ENCODE assay signal across 31 mouse cellular contexts in genomic region chr7:102571142-102571541, GRCm38 (mm10). TPM values are rescaled to one million over a fixed set of nuclear protein-coding genes. Genes with fewer than 3 reads are reported as not detected.
"Had no signal": no experiment of that assay in that cellular context is flagged by ENCODE, and none has a peak within 500 bp of the region (broad histone marks: within the 10 kb centered on the region; RNA-seq: fewer than 3 reads in every experiment).

TSS of gene Olfr550 (plus strand) at chr7:102571442.

- H3K4me3 ChIP-seq: heart, embryonic 10.5 days; heart, embryonic 12.5 days; hindbrain, embryonic 13.5 days; hindbrain, embryonic 15.5 days; kidney, embryonic 15.5 days; limb, embryonic 13.5 days; limb, embryonic 15.5 days; liver, embryonic 12.5 days had no signal

- H3K27ac ChIP-seq: heart, embryonic 10.5 days; hindbrain, embryonic 13.5 days; hindbrain, embryonic 15.5 days; hindbrain, postnatal 0 days; kidney, embryonic 15.5 days; kidney, postnatal 0 days; limb, embryonic 13.5 days; limb, embryonic 15.5 days; liver, embryonic 12.5 days had no signal

- H3K4me1 ChIP-seq: heart, embryonic 10.5 days; heart, embryonic 12.5 days; hindbrain, embryonic 15.5 days; kidney, embryonic 15.5 days; limb, embryonic 13.5 days; limb, embryonic 15.5 days; liver, embryonic 12.5 days had no signal

- DNase-seq: gastrocnemius, postnatal 14 days; gastrocnemius, postnatal 36 days; heart, adult 11 months; heart, postnatal 10 days; kidney, adult 11 months; kidney, adult 2 months; kidney, adult 9 months; kidney, postnatal 14 days; kidney, postnatal 36 days; layer of hippocampus, postnatal 36 days; left cerebral cortex, postnatal 4 days had no signal

RNA-seq across cellular contexts. Expression of gene Olfr550, which starts in this region (rescaled TPM):
- total RNA-seq: gastrocnemius, adult 8-10 months; hematopoietic stem cell, adult 5-6 weeks; hindbrain, postnatal 0 days; liver, adult 2 months had no signal
- polyA plus RNA-seq: heart, embryonic 10.5 days; heart, embryonic 12.5 days; heart, embryonic 14.5 days; heart, embryonic 16.5 days; hindbrain, embryonic 11.5 days; hindbrain, embryonic 13.5 days; hindbrain, embryonic 15.5 days; hindbrain, postnatal 0 days; intestine, embryonic 14.5 days; intestine, embryonic 16.5 days; kidney, adult 2 months; kidney, embryonic 15.5 days; kidney, postnatal 0 days; large intestine, adult 2 months; limb, embryonic 11.5 days; limb, embryonic 13.5 days; liver, adult 2 months; liver, embryonic 12.5 days had no signal
